Mouse (Mus musculus) bone marrow, adult 2 months (tissue): ENCODE measurements around the gene Arid3c. TPM values are rescaled to one million over a fixed set of nuclear protein-coding genes. Genes with fewer than 3 reads are reported as not detected.
A peak's percentile ranks its signal among the peaks of the same experiment; 100 is the strongest.
"Not testable (repeated sequence)": the region's sequence is repeated elsewhere in the genome, so short reads cannot be mapped to it uniquely, and the experiment has no call there.

Experiments
- H3K27ac ChIP-seq: fragments of 200-500 bp; 2 replicates; pipeline ENCODE4 v1.5.1; 2012; ENCODE audit warnings: low read depth, mild to moderate bottlenecking, control low read depth, inconsistent platforms, low read length; ENCODE audit not compliant: control insufficient read depth, poor library complexity, insufficient read depth
- H3K4me1 ChIP-seq: fragments of 200-500 bp; 2 replicates; pipeline ENCODE4 v1.6.1; 2011; ENCODE audit warnings: low read length; ENCODE audit not compliant: control insufficient read depth, insufficient read depth
- H3K4me3 ChIP-seq: fragments of 200-500 bp; replicated peaks from 2 replicates; pipeline ENCODE3; 2011; ENCODE audit warnings: mild to moderate bottlenecking, low read depth, low read length, control low read depth; ENCODE audit not compliant: control insufficient read depth
- CTCF ChIP-seq: fragments of 200-500 bp; IDR thresholded peaks from 2 replicates; pipeline ENCODE4 v1.5.1; 2011; ENCODE audit warnings: low read length, control low read depth; ENCODE audit not compliant: control insufficient read depth, insufficient read depth
- POLR2A ChIP-seq: fragments of 200-500 bp; IDR thresholded peaks from 2 replicates; pipeline ENCODE4 v1.6.1; 2011; ENCODE audit warnings: low read depth, mild to moderate bottlenecking, control low read depth, low read length, borderline replicate concordance; ENCODE audit not compliant: control insufficient read depth
- WGBS: fragments of 180-500 bp; shearing (Covaris S2); methylation state at CpG from one replicate; pipeline ENCODE4 v1.1.7; 2018; 5-methylcytosine and 5-hydroxymethylcytosine counted together
- polyA plus RNA-seq: library from polyadenylated mRNA; stranded (reverse); fragments of >200 nt; gene quantifications from 2 replicates; pipeline ENCODE4 v1.2.4, GENCODE M21; 2011; ENCODE audit warnings: low replicate concordance; ENCODE audit not compliant: missing spikeins, insufficient read depth, insufficient read length

The Arid3c gene
- polyA plus RNA-seq, 1 experiment: not detected

DNA sequence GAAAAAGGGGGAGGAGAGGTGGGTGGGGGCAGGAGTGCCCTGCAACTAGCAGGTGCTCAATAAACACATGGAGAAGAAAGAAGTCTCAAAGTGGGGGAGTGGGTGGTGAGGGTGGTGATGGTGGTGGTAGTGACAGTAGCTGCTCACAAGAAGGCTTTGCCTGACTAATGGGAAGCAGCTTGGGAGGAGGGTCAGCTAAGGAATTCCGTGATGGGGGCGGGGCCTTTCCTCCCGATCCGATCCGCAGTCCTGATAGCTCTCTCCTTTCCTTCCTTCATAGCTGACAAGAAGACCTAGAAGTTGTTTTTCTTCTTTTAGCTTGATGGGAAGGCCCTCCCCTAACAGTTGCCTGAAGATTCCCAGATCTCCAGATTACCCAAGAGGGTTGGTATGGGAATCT, 26.3 kb downstream of the Arid3c start:
- Histone ChIP-seq H3K27ac (no peak overlapping the region), H3K4me3 (no peak overlapping the region), H3K4me1 (no peaks in the 10 kb centered on the region)
- WGBS: 49% methylated on average over 5 of the region's 5 CpGs
- TF ChIP-seq CTCF (no peak), POLR2A (no peak)

- not testable (repeated sequence) for H3K4me3 ChIP-seq, H3K4me1 ChIP-seq, H3K27ac ChIP-seq
- 80% methylated on average over 2 of the region's 2 CpGs for WGBS
These were observed 28.7 kb downstream of the Arid3c start for GRCm38 (mm10) chr4:41702226-41702625.

DNA sequence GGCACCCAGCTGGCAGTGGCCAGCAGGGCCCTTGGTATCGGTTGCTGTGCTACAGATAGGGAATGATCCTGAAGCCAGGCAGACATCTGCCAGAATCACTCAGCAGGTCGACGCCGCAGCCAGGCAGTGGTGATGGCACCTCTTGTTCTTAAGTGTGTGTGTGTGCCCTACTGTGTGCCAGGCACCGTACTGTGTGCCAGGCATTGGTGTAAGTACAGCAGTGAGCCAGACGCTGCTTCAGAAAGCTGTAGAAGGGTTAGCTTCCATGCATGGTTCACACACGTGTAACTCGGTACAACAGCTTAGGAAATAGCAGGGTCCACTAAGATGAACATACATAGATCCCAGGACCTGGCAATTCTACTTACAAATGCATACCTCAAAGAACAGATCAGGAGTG, 30.7 kb downstream of the Arid3c start:
- H3K4me1 ChIP-seq, H3K4me3 ChIP-seq, H3K27ac ChIP-seq: not testable (repeated sequence)
- WGBS: 71% methylated on average over 7 of the region's 8 CpGs

DNA sequence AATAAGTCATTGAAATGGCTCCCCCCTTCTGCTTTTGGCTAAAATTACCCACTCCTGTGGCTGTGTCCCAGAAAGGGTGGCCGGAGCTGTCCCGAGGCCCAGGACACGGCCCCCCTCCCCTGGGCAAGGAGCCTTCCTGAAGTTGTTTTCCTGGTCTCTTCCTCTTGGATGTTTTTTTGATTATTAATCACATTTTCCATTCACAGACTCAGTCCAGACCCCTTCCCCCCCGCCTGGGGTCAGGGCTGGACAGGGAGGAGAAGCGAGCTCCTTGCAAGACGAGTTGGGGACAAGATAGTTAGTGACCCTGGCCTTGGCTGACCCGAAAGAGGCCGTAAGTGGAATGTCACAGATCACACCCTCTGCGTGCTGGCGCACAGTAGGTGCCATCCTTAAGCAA, 31.2 kb downstream of the Arid3c start, which contains the start of gene Il11ra1:
TSS of gene Il11ra1 (plus strand) at position 207 of the 400 bp plus-strand sequence.
- 72% methylated on average over 10 of the region's 10 CpGs for WGBS

DNA sequence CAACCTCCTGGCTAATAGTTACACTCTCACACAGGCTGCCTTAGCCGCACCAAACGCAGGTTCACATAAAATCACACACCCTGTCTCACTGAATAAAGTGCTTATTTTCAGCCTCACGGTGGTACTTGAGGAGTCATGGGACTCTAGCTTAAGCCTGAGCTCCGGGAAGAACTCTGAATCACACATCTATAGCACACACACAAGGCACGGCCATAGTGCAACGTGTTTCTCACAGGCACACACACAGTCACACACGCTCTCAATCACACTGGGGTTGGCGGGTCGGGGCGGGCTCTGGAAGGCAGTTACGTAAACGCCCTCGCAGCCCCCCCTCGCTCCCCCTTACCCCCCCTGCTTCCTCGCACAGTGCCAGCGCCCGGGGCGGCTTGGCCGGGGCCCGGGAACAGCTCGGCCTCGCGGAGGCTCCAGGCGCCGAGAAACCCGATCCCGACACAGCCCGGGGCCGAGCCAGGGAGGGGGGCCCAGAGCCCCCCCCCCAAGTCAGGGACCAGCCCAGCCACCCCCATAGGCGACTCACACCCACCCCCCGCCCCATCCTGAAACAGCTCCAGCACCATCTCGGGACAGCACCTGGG, 32.4 kb downstream of the Arid3c start:
- WGBS: 7% methylated on average over 24 of the region's 32 CpGs
- not testable (repeated sequence) for H3K4me3 ChIP-seq, H3K27ac ChIP-seq, H3K4me1 ChIP-seq

More for the DNA sequence above, 31.2 kb downstream of the Arid3c start, which contains the start of gene Il11ra1:
- not testable (repeated sequence) for H3K4me3 ChIP-seq, H3K4me1 ChIP-seq, H3K27ac ChIP-seq

DNA sequence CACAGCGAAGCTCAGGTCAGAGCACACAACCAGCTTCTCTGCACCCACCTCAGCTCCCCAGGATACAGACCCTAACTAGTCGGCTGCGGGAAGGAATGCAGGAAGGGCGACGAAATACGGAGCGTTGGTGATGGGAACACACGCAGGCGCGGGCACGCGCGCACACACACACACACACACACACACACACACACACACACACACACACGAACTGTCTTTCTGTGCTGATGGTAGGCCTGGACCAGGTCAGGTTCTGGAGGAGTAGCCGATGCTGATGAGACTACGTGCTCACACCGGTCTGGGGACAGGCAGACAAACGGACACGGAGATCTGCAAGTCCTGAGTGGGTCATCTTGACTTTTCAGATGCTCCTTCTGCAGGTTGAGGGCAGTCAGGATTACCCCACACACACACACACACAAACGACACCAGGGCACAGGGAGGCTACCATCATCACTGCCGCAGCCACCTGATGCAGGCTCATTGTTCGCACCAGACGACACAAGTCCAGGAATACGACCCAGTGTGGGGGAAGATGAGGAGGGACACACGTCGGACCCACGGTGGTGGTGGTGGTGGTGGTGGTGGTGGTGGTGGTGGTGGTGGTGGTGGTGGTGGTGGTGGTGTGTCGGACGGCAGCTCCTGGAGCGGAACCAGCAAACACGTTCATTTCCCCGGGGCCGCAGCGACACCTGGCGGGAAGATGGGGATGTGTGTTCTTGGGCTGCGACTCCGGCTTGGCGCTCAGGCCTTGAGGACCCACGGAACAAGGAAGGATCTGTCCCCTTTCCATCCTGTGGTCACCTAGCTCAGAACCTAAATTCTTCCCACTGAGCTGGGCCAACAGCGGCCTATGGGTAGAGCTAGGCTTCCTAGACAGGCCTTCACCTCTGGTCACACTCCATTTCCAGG, 33.8 kb downstream of the Arid3c start, which contains the start of gene Cntfr:
TSS of gene Cntfr (minus strand) at position 160 of the 912 bp plus-strand sequence.
- H3K4me1 ChIP-seq, H3K4me3 ChIP-seq, H3K27ac ChIP-seq: not testable (repeated sequence)
- TF ChIP-seq CTCF: peak; percentile 72
- 5% methylated on average over 29 of the region's 40 CpGs for WGBS

- WGBS: 5% methylated on average over 14 of the region's 15 CpGs
- H3K27ac ChIP-seq, H3K4me1 ChIP-seq, H3K4me3 ChIP-seq: not testable (repeated sequence)
These were observed 34.5 kb downstream of the Arid3c start for GRCm38 (mm10) chr4:41696452-41696851.

GRCm38 (mm10) chr4:41695800-41696199, 35.1 kb downstream of the Arid3c start:
- WGBS: 4% methylated on average over 12 of the region's 38 CpGs
- not testable (repeated sequence) for H3K4me1 ChIP-seq, H3K4me3 ChIP-seq, H3K27ac ChIP-seq

DNA sequence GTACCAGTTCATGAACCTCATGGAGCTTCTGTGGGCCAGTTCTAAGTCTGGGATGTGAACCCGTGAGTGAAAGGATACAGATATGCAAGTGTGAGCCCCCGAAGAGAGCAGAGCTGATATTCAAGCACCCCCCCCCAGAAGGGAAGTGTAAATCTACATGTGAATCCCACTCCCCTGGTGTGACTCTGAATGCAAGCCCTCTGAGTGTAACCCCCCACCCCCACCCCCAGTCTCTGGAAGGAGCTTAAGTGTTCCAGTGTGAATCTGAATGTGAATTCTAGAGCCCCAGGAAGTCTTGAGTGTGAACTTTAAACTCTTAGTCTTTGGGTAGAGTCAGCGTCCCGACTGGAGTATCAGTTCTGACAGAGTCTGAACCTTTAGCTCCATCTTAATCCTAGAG, 37.4 kb downstream of the Arid3c start:
- not testable (repeated sequence) for H3K4me3 ChIP-seq, H3K4me1 ChIP-seq, H3K27ac ChIP-seq
- WGBS: 16% methylated on average over 4 of the region's 4 CpGs

GRCm38 (mm10) chr4:41690014-41690413, 40.9 kb downstream of the Arid3c start:
- not testable (repeated sequence) for H3K27ac ChIP-seq, H3K4me3 ChIP-seq, H3K4me1 ChIP-seq
- no CpG with 5 or more reads among the region's 4 CpGs for WGBS

- not testable (repeated sequence) for H3K27ac ChIP-seq, H3K4me3 ChIP-seq
- WGBS: 74% methylated on average over 1 of the region's 1 CpGs
These were observed 42.4 kb downstream of the Arid3c start for GRCm38 (mm10) chr4:41688562-41688961.

GRCm38 (mm10) chr4:41685882-41686492, 45.0 kb downstream of the Arid3c start:
- H3K4me3 ChIP-seq, H3K27ac ChIP-seq, H3K4me1 ChIP-seq: not testable (repeated sequence)
- WGBS: 58% methylated on average over 10 of the region's 10 CpGs

More at GRCm38 (mm10) chr4:41688562-41688961, 42.4 kb downstream of the Arid3c start:
- not testable (repeated sequence) for H3K4me1 ChIP-seq

GRCm38 (mm10) chr4:41684931-41685453, 46.0 kb downstream of the Arid3c start:
- H3K4me1 ChIP-seq, H3K4me3 ChIP-seq, H3K27ac ChIP-seq: not testable (repeated sequence)
- WGBS: 4% methylated on average over 14 of the region's 14 CpGs
